Mouse (Mus musculus) limb, embryonic 10.5 days (tissue): ENCODE results near the gene Pik3c2g. TPM values are rescaled to one million over a fixed set of nuclear protein-coding genes. Genes with fewer than 3 reads are reported as not detected.

ENCODE experiments used
- DNase-seq: peaks from one replicate; pipeline ENCODE4 v3.0.0-alpha.2; 2017; ENCODE audit warnings: low spot score
- H3K27ac ChIP-seq: fragments of 300-500 bp; sonication (generic); 2 replicates; pipeline ENCODE4 v1.5.1; 2016; ENCODE audit warnings: mild to moderate bottlenecking
- H3K27me3 ChIP-seq: fragments of 300-500 bp; sonication (generic); 2 replicates; pipeline ENCODE4 v1.6.1; 2016; ENCODE audit warnings: low read depth, mild to moderate bottlenecking; ENCODE audit not compliant: poor library complexity, severe bottlenecking
- H3K36me3 ChIP-seq: fragments of 300-500 bp; sonication (generic); 2 replicates; pipeline ENCODE4 v1.6.1; 2016; ENCODE audit warnings: mild to moderate bottlenecking, moderate library complexity
- H3K4me1 ChIP-seq: fragments of 300-500 bp; sonication (generic); 2 replicates; pipeline ENCODE4 v1.6.1; 2016
- H3K4me3 ChIP-seq: fragments of 300-500 bp; sonication (generic); 2 replicates; pipeline ENCODE4 v1.5.1; 2016; ENCODE audit warnings: mild to moderate bottlenecking, moderate library complexity
- H3K9me3 ChIP-seq: fragments of 300-500 bp; sonication (generic); replicated peaks from 2 replicates; pipeline ENCODE4 v1.6.1; 2016; ENCODE audit warnings: mild to moderate bottlenecking
- WGBS: fragments of 180-500 bp; shearing (Covaris S2); methylation state at CpG from one replicate; pipeline ENCODE4 v1.1.7; 2016; 5-methylcytosine and 5-hydroxymethylcytosine counted together
- polyA plus RNA-seq: library from polyadenylated mRNA; unstranded; fragments of >200 nt; fragmentation: Nextera tagmentation; extraction: Ambion mirVana; gene quantifications from 2 replicates; pipeline ENCODE4 v1.2.1, GENCODE M21; 2016

Gene Pik3c2g
- polyA plus RNA-seq, 1 experiment from 2014 or later, result 0.33 TPM

DNA sequence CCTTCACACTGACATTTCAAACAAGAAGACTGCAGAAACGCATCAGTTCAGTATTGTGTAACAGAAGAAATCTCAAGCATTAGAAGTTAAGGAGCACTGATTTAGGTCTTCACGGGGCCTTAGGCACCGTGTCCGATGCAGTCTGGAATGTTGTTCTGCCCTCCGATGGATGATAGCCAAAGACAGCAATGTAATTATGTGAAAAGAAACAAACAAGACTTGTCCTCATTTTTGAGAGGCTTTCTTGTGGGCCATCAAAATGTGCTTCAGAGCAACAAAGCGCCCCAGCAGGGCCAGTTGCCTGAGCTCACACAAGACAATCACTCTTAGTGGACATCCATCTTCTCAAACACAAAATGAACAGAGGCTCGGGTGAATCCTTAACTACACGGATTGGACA lies 234.9 kb downstream of the Pik3c2g start:
- no peak for DNase-seq
- no peaks in the 10 kb centered on the region for H3K9me3 ChIP-seq
- H3K36me3 ChIP-seq, result no peaks in the 10 kb centered on the region
- no peak overlapping the region for H3K27ac ChIP-seq
- H3K4me1 ChIP-seq, result no peaks in the 10 kb centered on the region
- 92% methylated on average over 8 of the region's 8 CpGs for WGBS
- H3K4me3 ChIP-seq, result no peak overlapping the region
- H3K27me3 ChIP-seq, result no peaks in the 10 kb centered on the region

DNA sequence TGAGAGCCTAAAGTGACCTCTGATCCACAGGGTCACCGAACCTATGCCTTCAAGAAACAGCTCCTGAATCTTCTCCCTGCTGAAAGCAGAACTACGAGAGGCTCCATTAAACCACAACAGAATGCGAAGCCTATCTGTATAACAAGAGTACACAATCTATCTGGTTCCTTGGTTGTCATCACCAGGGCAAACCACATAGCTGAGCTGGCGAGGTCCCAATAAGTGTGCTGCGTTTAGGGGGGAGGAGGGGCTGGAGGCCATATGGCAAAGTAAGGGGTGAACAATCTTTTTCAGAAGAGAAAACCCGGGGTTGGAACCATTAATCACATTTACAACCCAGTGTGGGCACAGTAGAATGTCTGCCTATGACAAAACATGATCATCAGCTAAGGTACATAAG lies 251.2 kb downstream of the Pik3c2g start:
- 71% methylated on average over 6 of the region's 6 CpGs for WGBS
- Histone ChIP-seq H3K4me1 (no peaks in the 10 kb centered on the region), H3K36me3 (no peaks in the 10 kb centered on the region), H3K4me3 (no peak overlapping the region), H3K27ac (no peak overlapping the region), H3K27me3 (no peaks in the 10 kb centered on the region), H3K9me3 (no peaks in the 10 kb centered on the region)
- no peak for DNase-seq

DNA sequence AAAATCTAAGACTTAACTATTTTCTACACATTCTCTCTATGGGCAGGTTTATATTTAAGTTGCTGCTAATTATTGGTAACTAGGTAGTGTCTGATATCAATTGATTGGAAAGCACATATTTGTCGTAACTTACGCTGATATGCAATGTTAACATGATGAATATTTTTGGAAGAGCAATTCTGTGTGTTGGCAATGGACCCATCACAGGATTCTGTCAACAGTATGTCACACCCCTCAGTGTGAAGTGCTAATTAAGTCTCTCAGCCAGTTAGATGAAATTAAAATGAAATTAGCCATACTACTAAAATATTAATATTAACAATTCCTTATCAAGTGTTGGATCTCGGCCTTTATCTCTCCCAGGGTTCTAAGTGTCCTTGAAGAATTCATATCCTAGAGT lies 251.7 kb downstream of the Pik3c2g start:
- no peak for DNase-seq
- 93% methylated on average over 3 of the region's 3 CpGs for WGBS
- no peaks in the 10 kb centered on the region for H3K36me3 ChIP-seq
- H3K27ac ChIP-seq, result no peak overlapping the region
- no peaks in the 10 kb centered on the region for H3K9me3 ChIP-seq
- H3K27me3 ChIP-seq, result no peaks in the 10 kb centered on the region
- no peaks in the 10 kb centered on the region for H3K4me1 ChIP-seq
- H3K4me3 ChIP-seq, result no peak overlapping the region

DNA sequence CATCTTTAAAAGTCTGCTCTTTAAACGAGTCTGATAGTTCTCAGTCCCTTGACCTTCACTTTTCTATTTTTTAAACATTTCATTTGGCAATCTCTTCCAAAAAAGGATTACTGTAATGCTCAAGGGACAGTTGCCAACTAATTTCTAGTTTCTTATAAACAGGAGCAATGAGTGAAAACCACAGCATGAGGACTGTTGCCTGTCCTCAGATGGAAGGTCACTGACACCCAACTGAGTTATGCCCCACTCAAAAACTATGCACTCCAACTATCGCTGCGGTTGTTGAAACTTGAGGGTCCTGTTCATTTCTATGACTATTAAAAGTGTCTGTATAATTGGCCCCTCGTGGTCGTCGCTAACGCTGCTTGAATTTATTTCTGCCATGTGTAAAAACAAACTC lies 252.9 kb downstream of the Pik3c2g start:
- 91% methylated on average over 7 of the region's 7 CpGs for WGBS
- Histone ChIP-seq H3K27ac (no peak overlapping the region), H3K27me3 (no peaks in the 10 kb centered on the region), H3K36me3 (no peaks in the 10 kb centered on the region), H3K4me3 (no peak overlapping the region), H3K9me3 (no peaks in the 10 kb centered on the region), H3K4me1 (no peaks in the 10 kb centered on the region)
- no peak for DNase-seq

DNA sequence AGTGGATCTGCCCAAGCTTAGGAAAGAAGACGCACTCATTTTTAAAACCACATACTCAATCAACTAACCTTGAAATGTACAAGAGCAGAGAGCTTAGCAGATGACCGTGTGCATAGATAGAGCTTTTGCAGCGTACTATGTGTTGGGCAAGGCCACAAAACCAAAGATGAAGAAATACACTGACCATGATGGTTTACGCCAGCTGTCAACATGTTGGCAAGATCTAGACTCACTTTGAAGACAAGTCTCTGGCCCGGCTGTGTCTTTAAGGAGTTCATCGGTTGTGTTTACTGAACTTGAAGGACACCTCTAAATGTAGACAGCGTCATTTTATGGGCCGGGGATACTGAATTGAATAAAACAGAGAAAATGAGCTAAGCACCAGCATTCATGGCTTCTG lies 254.3 kb downstream of the Pik3c2g start:
- 93% methylated on average over 8 of the region's 8 CpGs for WGBS
- no peak overlapping the region for H3K27ac ChIP-seq

DNA sequence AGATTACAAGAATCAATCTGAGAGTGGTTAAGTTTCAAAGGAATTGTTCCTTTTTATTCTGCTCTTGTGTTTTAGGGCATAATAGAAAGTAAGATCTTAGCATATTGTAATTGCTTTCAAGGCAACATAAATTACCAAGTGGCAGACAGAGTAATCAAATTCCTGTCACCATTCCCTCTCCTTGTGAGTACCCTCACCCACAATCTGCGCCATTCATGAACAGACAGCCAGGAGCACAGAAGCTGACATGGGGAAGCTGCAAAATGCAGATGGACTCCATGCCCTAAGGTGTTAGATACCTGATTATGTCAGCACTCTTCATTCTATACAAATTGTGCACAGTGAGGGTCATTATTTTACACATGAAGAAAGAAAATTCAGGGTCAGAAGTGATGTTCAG lies 255.6 kb downstream of the Pik3c2g start:
- no peak overlapping the region for H3K27ac ChIP-seq
- no peak for DNase-seq
- no peaks in the 10 kb centered on the region for H3K9me3 ChIP-seq
- whole genome bisulfite sequencing, result 94% methylated on average over 1 of the region's 1 CpGs
- no peak overlapping the region for H3K4me3 ChIP-seq
- H3K4me1 ChIP-seq, result no peaks in the 10 kb centered on the region
- H3K36me3 ChIP-seq, result no peaks in the 10 kb centered on the region
- H3K27me3 ChIP-seq, result no peaks in the 10 kb centered on the region

More for the DNA sequence above, 254.3 kb downstream of the Pik3c2g start:
- no peak overlapping the region for H3K4me3 ChIP-seq
- no peaks in the 10 kb centered on the region for H3K36me3 ChIP-seq
- DNase-seq, result no peak
- H3K27me3 ChIP-seq, result no peaks in the 10 kb centered on the region
- H3K9me3 ChIP-seq, result no peaks in the 10 kb centered on the region
- H3K4me1 ChIP-seq, result no peaks in the 10 kb centered on the region

DNA sequence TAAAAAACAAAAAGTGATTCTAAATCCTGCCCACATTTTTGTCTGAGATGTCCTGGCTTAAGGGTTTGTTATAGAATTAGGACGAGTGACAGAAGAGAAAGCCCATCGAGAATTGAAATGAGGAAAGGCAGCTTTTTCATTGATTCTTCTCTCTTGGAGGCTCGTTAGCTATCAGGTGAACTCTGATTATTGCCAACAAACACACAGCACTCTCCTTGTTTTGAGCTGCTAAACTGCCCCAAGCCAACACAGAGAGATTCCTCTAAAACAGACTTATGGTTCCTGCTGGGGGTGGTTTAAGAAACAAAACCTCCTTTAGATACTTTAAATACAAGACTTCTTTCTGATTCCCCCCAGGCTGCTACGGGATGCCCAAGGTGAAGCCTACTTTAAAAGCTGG lies 256.5 kb downstream of the Pik3c2g start:
- Histone ChIP-seq H3K27me3 (no peaks in the 10 kb centered on the region), H3K9me3 (no peaks in the 10 kb centered on the region), H3K4me1 (no peaks in the 10 kb centered on the region), H3K27ac (no peak overlapping the region), H3K36me3 (no peaks in the 10 kb centered on the region), H3K4me3 (no peak overlapping the region)
- 89% methylated on average over 4 of the region's 4 CpGs for WGBS
- DNase-seq, result no peak

DNA sequence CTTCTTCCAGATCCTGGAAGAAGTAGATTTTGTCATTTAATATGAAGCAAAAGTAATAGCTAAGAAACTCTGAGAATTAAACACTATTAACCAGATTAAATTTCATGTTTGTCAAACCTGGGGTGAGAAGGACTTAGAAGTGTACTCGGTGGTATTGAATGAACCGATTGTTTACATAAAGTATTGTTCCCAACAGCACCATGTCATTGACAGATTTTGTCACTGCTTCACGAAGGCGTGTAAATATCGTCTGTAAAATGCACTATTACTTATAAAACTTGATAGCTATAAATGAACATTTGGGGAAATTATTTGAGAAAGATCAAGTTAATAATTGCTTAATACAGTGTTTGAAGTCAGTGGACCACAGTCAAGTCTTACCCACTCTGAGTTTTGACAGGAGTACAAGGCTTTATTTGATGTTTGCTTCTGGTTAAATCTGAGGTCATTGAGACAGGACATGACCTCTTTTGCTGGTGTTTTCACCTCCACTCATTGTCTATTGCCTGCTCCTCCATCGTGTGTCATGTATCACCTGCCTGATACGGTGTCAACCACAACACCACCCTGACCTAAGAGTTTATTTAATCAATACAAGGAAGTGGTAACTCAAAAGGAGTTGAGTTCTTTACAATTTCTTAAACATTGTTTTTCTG lies 260.0 kb downstream of the Pik3c2g start:
- Histone ChIP-seq H3K36me3 (no peaks in the 10 kb centered on the region), H3K9me3 (no peaks in the 10 kb centered on the region), H3K4me1 (no peaks in the 10 kb centered on the region), H3K27ac (no peak overlapping the region), H3K27me3 (no peaks in the 10 kb centered on the region), H3K4me3 (no peak overlapping the region)
- WGBS, result 85% methylated on average over 7 of the region's 7 CpGs
- DNase-seq, result no peak

DNA sequence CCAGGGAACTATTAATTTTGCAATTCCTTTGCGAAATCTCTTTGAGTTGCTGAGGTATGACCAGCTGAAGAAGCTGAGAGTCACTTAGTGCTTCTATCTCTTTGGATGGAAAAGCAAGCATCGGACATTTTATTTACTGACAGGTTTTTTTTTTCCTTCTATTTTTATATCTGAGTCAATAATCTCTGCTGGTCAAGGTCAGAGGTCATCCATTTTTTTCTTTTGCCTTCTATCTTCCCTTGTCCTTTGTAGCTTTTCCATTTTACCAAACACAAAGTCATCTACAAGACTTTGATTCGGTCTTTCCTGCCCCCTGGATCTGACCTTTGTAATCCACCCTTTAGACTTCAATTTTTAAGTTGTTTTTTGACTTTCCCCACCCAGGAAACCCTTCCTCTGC lies 262.9 kb downstream of the Pik3c2g start:
- no peaks in the 10 kb centered on the region for H3K36me3 ChIP-seq
- H3K4me3 ChIP-seq, result no peak overlapping the region
- H3K9me3 ChIP-seq, result no peaks in the 10 kb centered on the region
- no peaks in the 10 kb centered on the region for H3K4me1 ChIP-seq
- WGBS, result 87% methylated on average over 3 of the region's 3 CpGs
- no peak for DNase-seq
- no peak overlapping the region for H3K27ac ChIP-seq
- no peaks in the 10 kb centered on the region for H3K27me3 ChIP-seq

DNA sequence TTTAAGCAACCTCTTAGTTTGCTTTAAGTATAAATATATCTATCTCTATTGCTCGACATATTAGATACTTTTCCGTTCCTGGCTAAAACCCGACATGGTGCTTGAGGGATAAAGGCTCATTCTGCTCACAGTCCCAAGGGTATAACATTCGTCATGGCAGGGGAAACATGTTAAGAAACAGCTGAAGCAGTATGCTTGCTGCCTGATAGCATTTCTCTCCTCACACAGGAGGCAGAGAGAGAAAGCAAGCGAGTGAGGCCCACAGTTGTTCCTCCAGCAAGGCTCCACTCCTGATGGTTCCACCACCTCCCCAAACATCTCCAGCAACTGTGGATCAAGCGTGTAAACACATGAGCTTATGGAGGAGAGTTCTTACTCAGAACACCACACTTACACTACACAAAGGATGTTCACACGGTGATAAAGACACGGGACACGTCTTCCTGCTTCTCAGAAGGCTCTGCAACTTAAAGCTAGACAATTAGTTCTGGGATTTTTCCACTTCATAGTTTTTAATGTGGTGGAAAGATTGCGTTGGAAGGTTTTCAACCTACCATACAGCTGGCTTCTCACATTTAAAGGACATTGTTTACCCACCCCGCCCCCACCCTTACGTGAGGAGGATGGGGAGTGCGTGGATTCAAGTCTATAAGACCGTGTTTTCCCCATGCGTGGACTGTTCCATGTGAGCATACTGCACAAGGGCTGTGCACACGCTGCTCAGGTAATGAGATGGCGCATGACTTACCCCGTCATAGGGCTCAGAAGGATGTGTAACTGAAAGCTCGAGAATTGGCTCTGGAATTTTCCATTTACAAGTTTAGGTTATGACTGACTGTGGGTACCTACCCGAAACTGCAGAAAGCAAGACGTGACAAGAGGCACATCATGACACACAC lies 264.9 kb downstream of the Pik3c2g start:
- WGBS, result 92% methylated on average over 21 of the region's 21 CpGs
- Histone ChIP-seq H3K9me3 (no peaks in the 10 kb centered on the region), H3K27me3 (no peaks in the 10 kb centered on the region), H3K4me1 (no peaks in the 10 kb centered on the region), H3K27ac (no peak overlapping the region), H3K4me3 (no peak overlapping the region), H3K36me3 (no peaks in the 10 kb centered on the region)
- no peak for DNase-seq

DNA sequence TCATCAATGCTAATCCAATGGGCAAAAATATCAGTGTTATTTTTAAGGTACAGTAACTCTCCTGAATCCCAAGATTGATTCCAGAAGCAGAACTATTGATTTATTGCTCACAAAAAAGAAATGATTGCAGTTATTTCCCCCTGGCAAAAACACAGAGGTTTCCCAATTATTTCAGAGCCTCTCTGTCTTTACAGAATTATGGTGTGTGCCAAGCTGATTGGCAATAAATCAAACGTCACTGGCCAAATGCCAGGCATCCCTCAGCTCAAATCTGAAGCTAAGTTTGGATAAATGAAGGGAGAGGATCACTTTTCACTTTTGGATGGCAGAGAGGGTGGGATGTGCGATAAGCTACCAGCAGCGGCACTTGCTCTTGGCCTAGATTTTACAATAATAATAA lies 265.8 kb downstream of the Pik3c2g start:
- H3K27ac ChIP-seq, result no peak overlapping the region
- H3K4me3 ChIP-seq, result no peak overlapping the region
- no peaks in the 10 kb centered on the region for H3K4me1 ChIP-seq
- H3K36me3 ChIP-seq, result no peaks in the 10 kb centered on the region
- no peaks in the 10 kb centered on the region for H3K27me3 ChIP-seq
- WGBS, result 92% methylated on average over 3 of the region's 3 CpGs
- DNase-seq, result no peak
- H3K9me3 ChIP-seq, result no peaks in the 10 kb centered on the region

DNA sequence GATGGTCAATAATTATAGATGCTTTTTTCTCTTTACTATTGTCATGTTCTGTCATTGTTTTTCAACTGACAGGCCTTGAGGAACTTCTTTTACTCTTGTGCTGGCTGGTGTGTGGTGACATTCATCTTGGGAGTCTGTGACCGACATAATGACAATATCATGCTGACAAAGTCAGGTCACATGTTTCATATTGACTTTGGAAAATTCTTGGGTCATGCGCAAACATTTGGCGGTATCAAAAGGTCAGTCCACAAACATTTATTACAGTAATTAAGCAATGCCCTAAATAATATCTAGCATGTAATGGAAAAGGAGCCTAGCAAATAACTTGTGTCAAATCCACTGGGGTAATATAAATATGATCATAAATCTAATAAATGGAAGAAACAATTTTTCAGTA lies 273.1 kb downstream of the Pik3c2g start:
- Histone ChIP-seq H3K36me3 (no peaks in the 10 kb centered on the region), H3K4me3 (no peak overlapping the region), H3K9me3 (no peaks in the 10 kb centered on the region), H3K27ac (no peak overlapping the region), H3K27me3 (no peaks in the 10 kb centered on the region), H3K4me1 (0 out of 2 replicates have a peak, but pooled peaks cover 2% of the 10 kb centered on the region)
- DNase-seq, result no peak
- 92% methylated on average over 3 of the region's 3 CpGs for WGBS

DNA sequence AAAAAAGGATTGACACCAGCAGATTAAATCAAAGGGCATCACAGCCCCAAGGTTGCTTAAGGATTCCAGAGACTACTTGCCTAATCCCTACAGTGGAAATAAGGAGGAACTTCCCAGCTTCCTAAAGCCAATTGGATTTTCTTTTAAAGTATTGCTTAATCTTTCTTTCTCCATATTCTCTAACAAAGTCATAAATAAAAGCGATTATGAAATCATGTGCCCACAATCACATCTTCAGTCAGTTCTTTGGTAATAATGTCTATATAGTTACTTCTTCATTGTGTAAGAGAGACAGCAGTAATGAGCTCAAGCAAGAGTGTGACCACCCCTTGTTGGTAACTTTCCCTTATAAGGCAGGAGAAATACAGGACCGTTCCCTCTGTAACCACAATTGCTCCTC lies 274.5 kb downstream of the Pik3c2g start:
- DNase-seq, result no peak
- H3K4me3 ChIP-seq, result no peak overlapping the region
- H3K4me1 ChIP-seq, result 0 out of 2 replicates have a peak, but pooled peaks cover 2% of the 10 kb centered on the region
- no peaks in the 10 kb centered on the region for H3K36me3 ChIP-seq
- H3K27me3 ChIP-seq, result no peaks in the 10 kb centered on the region
- no peaks in the 10 kb centered on the region for H3K9me3 ChIP-seq
- WGBS, result 90% methylated on average over 2 of the region's 2 CpGs
- H3K27ac ChIP-seq, result no peak overlapping the region
